Mouse (Mus musculus) liver, adult 2 months (tissue): Measurements from ENCODE around the gene Ncam1.

Experiments used
- CTCF ChIP-seq: fragments of 200-500 bp; IDR thresholded peaks from 2 replicates; pipeline ENCODE4 v1.5.1; 2011; ENCODE audit warnings: low read depth, low read length, control low read depth
- POLR2A ChIP-seq: fragments of 200-500 bp; IDR thresholded peaks from 2 replicates; pipeline ENCODE4 v1.6.1; 2011; ENCODE audit warnings: low read length, control low read depth; ENCODE audit not compliant: insufficient read depth; ENCODE audit errors: extremely low read depth

GRCm38 (mm10) chr9:49834013-49834412 lies 35.3 kb upstream of the Ncam1 start:
- TF ChIP-seq CTCF: no peak
- TF ChIP-seq POLR2A: no peak
